Mouse (Mus musculus) testis, adult 2 months (tissue): ENCODE measurements around the gene Bdh1.

Source experiments
- CTCF ChIP-seq: fragments of 200-500 bp; IDR thresholded peaks from 2 replicates; pipeline ENCODE4 v1.5.1; 2012; ENCODE audit warnings: low read depth, mild to moderate bottlenecking, inconsistent platforms, low read length, moderate library complexity; ENCODE audit not compliant: control insufficient read depth, insufficient read depth, insufficient replicate concordance
- POLR2A ChIP-seq: fragments of 200-500 bp; IDR thresholded peaks from 2 replicates; pipeline ENCODE4 v1.6.1; 2012; ENCODE audit warnings: low read depth, mild to moderate bottlenecking, inconsistent platforms, low read length, moderate library complexity; ENCODE audit not compliant: control insufficient read depth

GRCm38 (mm10) chr16:31424416-31425187, 2.5 kb downstream of the Bdh1 start:
- TF ChIP-seq CTCF = no peak
- no peak for TF ChIP-seq POLR2A
